Mouse (Mus musculus) cerebellum, adult 8-10 months (tissue): Measurements from ENCODE around the gene Rapgefl1.
A peak's percentile ranks its signal among the peaks of the same experiment; 100 is the strongest.
"Not testable (repeated sequence)": the region's sequence is repeated elsewhere in the genome, so short reads cannot be mapped to it uniquely, and the experiment has no call there.

Experiments used
- DNase-seq: peaks from one replicate; pipeline ENCODE4 v3.0.0; 2022

Gene Rapgefl1

DNA sequence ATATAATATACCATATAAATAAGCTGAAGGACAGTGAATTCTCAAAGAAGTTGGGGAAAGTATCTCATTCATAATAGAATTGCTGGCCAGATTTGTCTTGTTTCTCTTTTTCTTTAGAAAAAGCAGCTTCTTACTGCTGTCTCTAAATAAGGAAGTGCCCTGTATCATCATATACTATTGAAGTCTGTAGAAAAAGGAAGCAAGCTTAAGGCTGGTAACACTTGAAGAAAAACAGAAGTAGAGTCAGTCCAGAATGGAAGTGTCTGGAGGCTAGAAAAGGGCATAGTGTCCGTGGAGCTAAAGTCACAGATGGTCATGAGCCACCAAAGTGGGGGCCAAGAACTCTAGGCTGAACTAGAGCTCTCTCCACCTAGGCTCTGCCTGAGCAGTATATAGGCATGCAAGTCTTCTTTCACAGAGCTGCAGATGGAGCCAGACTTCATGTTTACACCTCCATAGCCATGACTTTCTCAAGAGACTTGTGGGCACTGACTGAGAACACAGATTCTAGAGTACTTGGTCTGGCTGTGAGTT is 19.8 kb upstream of the Rapgefl1 start:
- DNase-seq = no peak

DNA sequence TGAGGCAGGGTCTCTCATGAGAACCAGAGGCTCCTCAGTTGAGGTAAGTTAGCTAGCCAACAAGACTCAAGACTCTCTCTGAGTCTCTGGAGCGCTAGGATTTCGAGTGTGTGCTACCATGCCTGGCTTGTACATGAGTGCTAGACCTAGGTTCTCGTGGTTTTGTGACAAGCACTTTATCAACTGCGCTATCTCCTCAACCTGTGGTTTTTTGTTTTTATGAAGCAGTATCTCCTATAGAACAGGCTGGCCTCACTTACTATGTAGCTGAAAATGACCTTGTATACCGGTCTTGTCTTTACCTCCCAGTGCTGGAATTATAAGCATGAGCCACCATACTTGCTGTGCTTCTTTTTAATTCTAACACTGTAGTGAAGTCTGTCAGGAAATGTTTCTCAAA is 15.6 kb upstream of the Rapgefl1 start:
- no peak for DNase-seq

GRCm38 (mm10) chr11:98826071-98826470 is 10.5 kb upstream of the Rapgefl1 start:
- not testable (repeated sequence) for DNase-seq

DNA sequence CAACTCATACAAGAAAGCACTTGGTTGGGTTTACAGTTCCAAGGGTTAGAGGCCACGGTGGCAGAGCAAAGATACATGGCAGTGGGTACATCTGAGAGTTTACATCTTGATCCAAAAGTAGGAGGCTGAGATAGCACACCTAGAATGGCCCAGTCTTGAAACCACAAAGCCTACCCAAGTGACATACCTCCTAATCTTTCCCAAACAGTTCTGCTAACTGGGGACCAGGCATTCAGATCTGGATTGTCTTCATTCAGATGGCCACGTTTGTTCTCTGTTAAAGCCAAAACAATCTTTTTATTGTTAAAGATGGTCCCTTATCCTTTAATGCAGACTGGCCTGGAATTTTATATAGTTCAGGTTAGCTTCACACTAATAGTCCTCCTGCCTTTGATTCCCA is 8.7 kb upstream of the Rapgefl1 start:
- no peak for DNase-seq

GRCm38 (mm10) chr11:98829091-98829775 is 7.4 kb upstream of the Rapgefl1 start:
- peak; percentile 44 for DNase-seq

DNA sequence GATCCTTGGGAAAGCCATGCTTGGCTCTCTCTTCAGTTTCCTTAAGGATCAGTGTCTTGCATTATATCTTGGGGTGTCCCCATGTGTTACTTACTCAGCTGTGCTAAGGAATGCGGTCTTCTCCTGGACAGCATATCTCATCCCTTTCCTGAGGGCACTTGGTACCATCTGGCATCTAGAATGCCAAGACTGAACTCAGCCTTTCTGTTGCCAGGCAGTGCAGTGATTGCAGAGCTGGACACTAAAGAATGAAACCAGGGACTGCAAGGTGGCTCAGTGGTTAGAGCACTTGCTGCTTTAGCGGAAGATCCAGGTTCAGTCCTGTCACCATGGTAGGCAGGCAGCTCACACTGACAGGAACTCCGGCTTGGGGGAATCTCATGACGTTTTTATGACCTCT is 6.7 kb upstream of the Rapgefl1 start:
- DNase-seq = no peak

- no peak for DNase-seq
These were observed 1.3 kb upstream of the Rapgefl1 start for GRCm38 (mm10) chr11:98835296-98835695.

DNA sequence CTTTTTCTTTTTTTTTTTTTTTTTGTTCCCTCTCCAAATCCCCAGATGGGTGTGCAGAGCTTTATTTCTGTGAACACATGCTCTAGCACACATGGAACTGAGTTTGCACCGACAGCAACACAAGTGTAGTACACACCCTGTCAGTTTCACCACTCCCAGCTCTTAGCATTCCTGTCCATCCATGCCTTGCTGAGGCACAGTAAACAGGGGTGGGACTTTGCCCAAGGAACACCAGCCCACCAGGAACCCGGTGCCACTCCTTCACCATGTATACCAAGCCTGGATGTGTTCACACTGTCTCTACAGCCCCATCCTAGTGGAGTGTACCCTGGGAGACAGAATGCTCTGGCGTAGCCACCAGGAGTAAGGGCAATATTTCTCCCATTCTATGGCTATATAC is 860 bp upstream of the Rapgefl1 start:
- no peak for DNase-seq

DNA sequence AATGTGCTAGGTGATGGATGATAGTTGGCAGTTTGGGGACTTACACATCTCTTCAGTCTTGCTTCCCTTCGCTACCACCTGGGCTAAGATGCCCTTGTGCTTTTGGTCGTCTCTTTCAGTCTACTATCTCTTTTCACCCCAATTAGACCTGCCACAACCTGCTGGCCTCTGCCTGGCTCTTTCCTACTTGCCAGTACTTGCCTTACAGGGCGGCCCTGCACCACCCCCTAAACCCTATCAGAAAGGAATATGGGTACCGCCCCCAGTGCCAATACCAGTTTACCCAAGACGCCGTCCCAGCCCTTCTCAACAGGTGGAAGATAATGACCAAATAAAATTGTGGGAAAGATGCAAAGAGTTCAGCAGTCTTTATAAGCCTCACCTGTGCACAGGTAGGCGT is 457 bp upstream of the Rapgefl1 start:
- no peak for DNase-seq

- DNase-seq = no peak
These were observed 683 bp downstream of the Rapgefl1 start for GRCm38 (mm10) chr11:98837231-98837704.

DNA sequence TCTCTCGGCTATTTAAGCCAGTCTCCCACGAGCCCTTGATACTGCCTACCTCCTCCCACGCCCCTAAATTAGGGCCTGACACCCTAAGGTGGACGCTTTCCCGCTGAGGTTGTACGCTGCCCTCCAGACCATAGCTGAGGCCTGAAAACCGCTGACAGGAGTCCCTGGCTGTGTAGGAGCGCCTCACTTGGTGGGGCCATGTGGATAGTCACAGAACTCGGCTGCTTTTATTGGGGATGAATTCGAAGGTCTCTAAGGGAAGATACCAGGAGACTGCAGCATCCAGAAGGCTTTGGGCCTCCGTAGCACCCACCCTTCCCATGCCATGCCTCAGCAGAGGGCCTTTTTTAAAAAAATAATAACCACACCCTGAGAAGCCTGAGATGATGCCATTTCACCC is 1.3 kb downstream of the Rapgefl1 start:
- no peak for DNase-seq

DNA sequence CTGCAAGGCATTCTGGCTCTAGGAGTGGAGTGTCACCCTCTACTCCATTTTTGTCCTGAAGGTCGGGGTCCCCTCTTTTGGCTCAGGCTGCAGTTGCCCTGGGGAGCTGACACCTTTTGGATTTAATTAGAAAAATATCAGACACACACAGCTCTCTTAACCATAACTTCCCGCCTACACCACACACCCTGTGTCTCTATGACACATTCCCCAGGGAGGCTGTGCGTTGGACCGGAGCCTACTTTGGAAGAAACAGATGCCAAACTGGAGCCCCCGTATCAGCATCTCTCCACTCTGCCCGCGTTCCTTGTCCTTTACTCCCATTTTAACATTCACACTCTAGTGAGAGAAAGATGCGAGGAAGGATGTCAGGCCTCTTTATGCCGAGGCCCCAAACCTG is 1.9 kb downstream of the Rapgefl1 start:
- no peak for DNase-seq

DNA sequence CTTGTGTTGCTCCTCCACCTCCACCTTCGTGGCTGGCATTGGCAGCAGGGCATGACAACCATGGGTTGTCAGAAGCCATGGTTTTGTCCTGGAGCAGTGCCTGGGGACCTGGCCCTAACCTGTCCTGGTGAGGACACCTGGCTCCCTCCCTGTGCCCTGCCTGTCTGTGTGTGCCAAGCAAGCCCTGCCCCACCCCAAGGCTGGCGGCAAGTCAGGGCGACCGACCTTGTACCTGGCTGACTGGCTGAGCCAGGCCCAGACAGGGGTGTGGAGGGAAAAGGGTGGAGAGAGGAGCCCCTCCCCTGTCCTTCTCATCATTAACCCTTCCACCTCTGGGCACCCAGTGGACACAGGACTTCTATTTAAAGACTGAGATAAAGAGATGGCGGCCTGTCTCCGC is 2.8 kb downstream of the Rapgefl1 start:
- DNase-seq = no peak

- DNase-seq = no peak
These were observed 3.3 kb downstream of the Rapgefl1 start for GRCm38 (mm10) chr11:98839897-98840296.

DNA sequence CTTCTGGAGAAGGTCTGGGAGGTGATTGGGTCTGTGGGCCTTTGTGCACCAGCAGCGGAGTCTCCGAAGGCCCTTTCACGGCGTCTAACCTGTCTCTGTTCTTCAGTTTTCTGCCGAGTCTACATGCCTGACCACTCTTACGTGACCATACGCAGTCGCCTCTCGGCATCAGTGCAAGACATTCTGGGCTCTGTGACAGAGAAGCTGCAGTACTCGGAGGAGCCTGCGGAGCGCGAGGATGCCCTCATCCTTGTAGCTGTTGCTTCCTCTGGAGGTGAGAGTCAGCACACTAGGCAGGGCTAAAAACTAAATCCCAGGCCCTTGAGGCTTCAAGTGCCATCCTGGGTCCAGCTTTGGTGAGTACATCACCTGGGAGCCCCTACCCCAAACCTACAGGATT is 9.4 kb downstream of the Rapgefl1 start:
- DNase-seq = peak; percentile 52

DNA sequence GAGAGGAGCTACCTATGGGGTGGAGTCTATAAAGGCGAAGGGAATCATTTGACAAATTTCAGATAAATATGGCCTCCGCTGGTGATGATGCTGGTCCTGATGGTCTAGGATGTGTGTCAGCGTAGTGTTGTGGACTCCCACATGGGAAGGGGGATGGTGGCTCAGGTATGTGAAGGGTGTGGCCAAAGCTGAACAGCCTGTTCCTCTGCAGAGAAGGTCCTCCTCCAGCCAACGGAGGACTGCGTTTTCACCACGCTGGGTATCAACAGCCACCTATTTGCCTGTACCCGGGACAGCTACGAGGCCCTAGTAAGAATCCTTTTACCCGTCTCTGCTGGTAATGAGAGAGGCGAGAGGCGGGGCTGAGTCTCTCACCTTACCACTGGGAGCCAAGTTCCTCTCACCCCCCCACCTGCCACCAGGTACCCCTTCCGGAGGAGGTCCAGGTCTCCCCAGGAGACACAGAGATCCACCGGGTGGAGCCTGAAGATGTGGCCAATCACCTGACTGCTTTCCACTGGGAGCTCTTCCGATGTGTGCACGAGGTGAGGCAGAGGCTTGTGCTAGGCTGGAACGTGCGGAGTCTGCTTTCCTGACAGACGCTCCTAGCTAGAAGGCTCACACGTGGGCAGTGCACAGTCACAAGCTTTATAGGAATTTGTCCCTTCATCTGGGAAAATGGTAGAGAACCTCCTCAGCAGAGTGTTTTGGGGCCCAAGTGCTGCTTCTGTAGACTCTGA is 10.4 kb downstream of the Rapgefl1 start:
- no peak for DNase-seq

- DNase-seq = no peak
These were observed 12.8 kb downstream of the Rapgefl1 start for GRCm38 (mm10) chr11:98849196-98849894.

DNA sequence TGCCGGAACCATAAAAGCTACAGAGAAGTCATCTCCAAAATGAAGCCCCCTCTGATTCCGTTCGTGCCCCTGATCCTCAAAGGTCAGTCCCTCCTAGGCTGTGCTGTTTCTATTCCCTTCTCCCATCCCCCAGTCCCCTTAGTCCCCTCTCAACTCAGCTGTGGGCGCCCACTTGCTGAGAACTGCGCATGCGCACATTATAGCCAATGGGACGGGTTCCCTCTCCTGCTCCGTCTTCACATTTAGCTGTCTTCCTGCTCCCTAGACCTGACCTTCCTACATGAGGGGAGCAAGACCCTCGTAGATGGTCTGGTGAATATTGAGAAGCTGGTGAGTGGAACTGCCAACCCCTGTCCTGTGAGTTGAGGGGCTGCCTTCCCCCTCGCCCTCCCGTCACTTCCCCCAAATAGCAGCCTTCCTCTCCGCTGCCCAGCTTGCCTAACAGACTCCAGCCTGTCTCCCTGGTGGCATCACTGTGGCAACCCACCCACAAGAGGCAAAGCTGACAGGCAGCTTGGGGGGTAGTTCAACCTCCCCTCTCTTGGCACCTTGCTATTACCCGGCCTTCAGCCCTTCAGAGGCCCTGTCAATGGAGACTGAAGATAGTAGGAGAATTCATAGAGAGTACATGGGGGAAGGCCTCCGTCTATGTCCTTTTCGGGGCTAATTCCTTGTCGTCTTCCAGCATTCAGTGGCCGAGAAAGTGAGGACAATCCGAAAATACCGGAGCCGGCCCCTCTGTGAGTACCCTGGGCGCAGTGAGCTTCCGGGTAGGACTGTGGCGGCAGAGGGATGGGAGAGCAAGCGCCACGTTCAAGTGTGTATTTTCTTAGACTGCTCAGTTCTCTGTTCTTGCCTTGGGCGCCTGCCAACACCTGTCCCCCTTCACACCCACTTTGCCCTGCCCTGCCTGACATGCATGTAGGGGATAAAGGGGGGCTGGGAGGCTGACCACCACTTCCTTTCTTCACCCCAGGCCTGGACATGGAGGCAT is 13.8 kb downstream of the Rapgefl1 start:
- no peak for DNase-seq

DNA sequence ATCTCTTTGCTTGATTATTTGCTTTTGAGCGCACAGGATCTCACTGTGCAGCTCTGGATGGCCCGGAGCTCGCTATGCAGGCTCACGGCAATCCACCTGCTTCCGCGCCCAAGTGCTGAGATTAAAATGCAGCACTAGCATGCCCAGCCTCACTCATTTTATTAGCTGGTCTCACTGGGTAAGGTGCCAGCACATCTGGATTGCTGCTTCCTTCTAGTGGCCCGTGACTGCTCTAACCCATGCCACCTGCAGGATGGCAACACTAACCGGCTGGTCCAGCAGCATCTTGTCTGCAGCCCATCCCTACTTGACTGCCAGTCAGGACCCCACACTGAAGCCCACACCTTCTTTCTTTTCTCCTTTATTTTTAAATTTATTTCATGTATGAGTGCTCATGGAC is 17.5 kb downstream of the Rapgefl1 start:
- no peak for DNase-seq

- no peak for DNase-seq
These were observed 18.1 kb downstream of the Rapgefl1 start for GRCm38 (mm10) chr11:98854659-98855058.

DNA sequence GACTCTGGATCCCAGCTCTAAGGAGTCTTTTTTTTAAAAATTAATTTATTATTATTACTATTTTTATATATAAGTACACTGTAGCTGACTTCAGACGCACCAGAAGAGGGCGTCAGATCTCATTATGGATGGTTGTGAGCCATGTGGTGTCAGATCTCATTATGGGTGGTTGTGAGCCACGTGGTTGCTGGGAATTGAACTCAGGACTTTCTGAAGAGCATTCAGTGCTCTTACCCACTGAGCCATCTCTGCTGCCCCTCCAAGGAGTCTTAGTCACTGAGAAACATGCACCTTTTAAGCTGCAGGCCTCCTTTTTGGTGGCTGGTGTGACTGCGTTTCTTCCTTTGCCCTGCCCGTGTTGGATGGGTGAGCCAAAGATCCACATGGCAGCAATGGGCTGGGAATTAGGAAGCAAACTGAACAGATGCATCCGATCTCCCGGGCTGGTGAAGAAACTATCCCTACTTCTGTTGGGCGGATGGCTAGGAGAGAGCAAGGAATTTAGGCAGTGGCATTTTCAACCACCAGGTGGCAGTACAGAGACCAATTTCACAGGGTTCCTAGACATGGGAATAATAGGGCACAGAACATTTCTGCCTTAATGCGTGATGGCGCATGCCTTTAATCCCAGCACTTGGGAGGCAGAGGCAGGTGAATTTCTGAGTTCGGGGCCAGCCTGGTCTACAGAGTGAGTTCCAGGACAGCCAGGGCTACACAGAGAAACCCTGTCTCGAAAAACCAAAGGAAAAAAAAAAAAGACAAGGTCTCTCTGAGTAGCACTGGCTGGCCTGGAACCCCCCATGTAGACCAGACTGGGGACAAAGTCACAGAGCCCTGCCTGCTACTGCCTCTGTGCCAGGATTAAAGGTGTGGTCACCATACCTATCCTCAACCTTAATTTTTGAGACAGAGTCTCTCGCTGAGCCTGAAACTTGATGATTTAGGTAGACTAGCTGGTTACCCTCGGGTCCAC is 22.5 kb downstream of the Rapgefl1 start:
- peak; percentile 85 for DNase-seq
